Comparison of ENCODE assay signal across 23 mouse cellular contexts in genomic region chr7:116808475-116808874, GRCm38 (mm10).
A peak's percentile ranks its signal among the peaks of the same experiment; 100 is the strongest.
DNase-seq lines count a peak whose midpoint lies in the region; ATAC-seq and TF ChIP-seq lines count a peak whose summit lies in the region.
"Had no signal": no experiment of that assay in that cellular context is flagged by ENCODE, and none has a peak within 500 bp of the region (broad histone marks: within the 10 kb centered on the region; RNA-seq: fewer than 3 reads in every experiment).

No protein-coding gene starts in this region.

- no peak overlapping the region for H3K4me3 ChIP-seq in heart, embryonic 10.5 days
- no peak overlapping the region for H3K4me3 ChIP-seq in heart, embryonic 12.5 days
- H3K4me3 ChIP-seq in midbrain, embryonic 14.5 days (replicated peaks; ENCODE audit: low read depth, low read length): no peak overlapping the region
- H3K4me3 ChIP-seq in midbrain, embryonic 11.5 days (ENCODE audit: low read depth, low read length): no peak overlapping the region
- no peak overlapping the region for H3K4me3 ChIP-seq in forebrain, embryonic 13.5 days
- H3K4me3 ChIP-seq: embryonic facial prominence, embryonic 15.5 days; erythroblast, embryonic 14.5 days; hindbrain, embryonic 12.5 days had no signal

- 73% methylated on average over 3 of the region's 3 CpGs for WGBS in heart, embryonic 10.5 days
- 57% methylated on average over 3 of the region's 3 CpGs for WGBS in heart, embryonic 12.5 days
- WGBS in midbrain, embryonic 14.5 days: 48% methylated on average over 3 of the region's 3 CpGs
- 68% methylated on average over 3 of the region's 3 CpGs for WGBS in midbrain, embryonic 11.5 days
- WGBS in forebrain, embryonic 13.5 days: 19% methylated on average over 3 of the region's 3 CpGs

- no peak for ATAC-seq in heart, embryonic 12.5 days (ENCODE audit: insufficient number of reproducible peaks, low FRiP score)
- peak; percentile 46; the same call in 1 of the 2 replicates for ATAC-seq in midbrain, embryonic 14.5 days (ENCODE audit: low FRiP score, low TSS enrichment)
- ATAC-seq in midbrain, embryonic 11.5 days (ENCODE audit: low FRiP score): no peak
- ATAC-seq in forebrain, embryonic 13.5 days: peak; percentile 41; the same call in 1 of the 2 replicates
- ATAC-seq: intestine, embryonic 16.5 days had no signal

- no peak overlapping the region for H3K4me2 ChIP-seq in heart, embryonic 12.5 days
- H3K4me2 ChIP-seq in midbrain, embryonic 14.5 days (ENCODE audit: low read length): no peak overlapping the region
- no peak overlapping the region for H3K4me2 ChIP-seq in midbrain, embryonic 11.5 days
- no peak overlapping the region for H3K4me2 ChIP-seq in forebrain, embryonic 13.5 days
- H3K4me2 ChIP-seq: embryonic facial prominence, embryonic 15.5 days; heart, embryonic 11.5 days; hindbrain, embryonic 12.5 days had no signal

- TF ChIP-seq POLR2A in brain, embryonic 14.5 days (IDR thresholded peaks at IDR 0.05; ENCODE audit: borderline replicate concordance, extremely low read depth, insufficient read depth, insufficient read length, poor library complexity, severe bottlenecking): no peak

- peak; percentile 68 for DNase-seq in heart, embryonic 10.5 days (ENCODE audit: low spot score)
- peak; percentile 26 for DNase-seq in midbrain, embryonic 14.5 days
- no peak for DNase-seq in midbrain, embryonic 11.5 days (ENCODE audit: low spot score, missing footprints)
- DNase-seq in brain, embryonic 14.5 days (ENCODE audit: low read depth): peak; percentile 73
- DNase-seq in testis, postnatal 14 days (ENCODE audit: low spot score): no peak
- no peak for DNase-seq in layer of hippocampus, adult 9-11 months
- DNase-seq: adrenal gland, adult 8-10 months; adrenal gland, postnatal 36 days; cerebellum, adult 11 months; cerebellum, adult 8-10 months; cerebellum, postnatal 14 days; embryo, embryonic 11 days; gastrocnemius, postnatal 36 days; heart, adult 18-20 months; heart, postnatal 36 days had no signal

- TF ChIP-seq CTCF in brain, embryonic 14.5 days (IDR thresholded peaks at IDR 0.05; ENCODE audit: borderline replicate concordance, extremely low read depth, insufficient read depth, insufficient read length): no peak

- no peaks in the 10 kb centered on the region for H3K36me3 ChIP-seq in heart, embryonic 10.5 days
- no peaks in the 10 kb centered on the region for H3K36me3 ChIP-seq in heart, embryonic 12.5 days
- no peaks in the 10 kb centered on the region for H3K36me3 ChIP-seq in midbrain, embryonic 14.5 days (ENCODE audit: control insufficient read depth, insufficient read depth, low read length)
- H3K36me3 ChIP-seq in midbrain, embryonic 11.5 days (ENCODE audit: control insufficient read depth, insufficient read depth, low read length): no peaks in the 10 kb centered on the region
- H3K36me3 ChIP-seq in forebrain, embryonic 13.5 days (ENCODE audit: poor library complexity, severe bottlenecking): no peaks in the 10 kb centered on the region
- H3K36me3 ChIP-seq: embryonic facial prominence, embryonic 15.5 days; G1E; hindbrain, embryonic 12.5 days had no signal

- H3K4me1 ChIP-seq in heart, embryonic 10.5 days: no peaks in the 10 kb centered on the region
- H3K4me1 ChIP-seq in heart, embryonic 12.5 days (replicated peaks): no peaks in the 10 kb centered on the region
- H3K4me1 ChIP-seq in midbrain, embryonic 14.5 days (ENCODE audit: control insufficient read depth, insufficient read depth, low read length): no peaks in the 10 kb centered on the region
- no peaks in the 10 kb centered on the region for H3K4me1 ChIP-seq in midbrain, embryonic 11.5 days (ENCODE audit: control insufficient read depth, insufficient read depth, low read length)
- peaks cover 10% of the 10 kb centered on the region for H3K4me1 ChIP-seq in forebrain, embryonic 13.5 days
- H3K4me1 ChIP-seq: embryonic facial prominence, embryonic 15.5 days; hindbrain, embryonic 12.5 days had no signal

- no peaks in the 10 kb centered on the region for H3K9me3 ChIP-seq in heart, embryonic 10.5 days
- peaks cover 5% of the 10 kb centered on the region; the same call in 1 of the 2 replicates for H3K9me3 ChIP-seq in heart, embryonic 12.5 days (replicated peaks)
- H3K9me3 ChIP-seq in midbrain, embryonic 14.5 days (ENCODE audit: control insufficient read depth, low read length): no peaks in the 10 kb centered on the region
- no peaks in the 10 kb centered on the region for H3K9me3 ChIP-seq in midbrain, embryonic 11.5 days (ENCODE audit: control insufficient read depth, low read length)
- no peaks in the 10 kb centered on the region for H3K9me3 ChIP-seq in forebrain, embryonic 13.5 days (replicated peaks)
- H3K9me3 ChIP-seq: embryonic facial prominence, embryonic 15.5 days; hindbrain, embryonic 12.5 days had no signal

- H3K27me3 ChIP-seq in heart, embryonic 10.5 days (ENCODE audit: insufficient read depth, poor library complexity, severe bottlenecking): no peaks in the 10 kb centered on the region
- H3K27me3 ChIP-seq in heart, embryonic 12.5 days (replicated peaks): no peaks in the 10 kb centered on the region
- H3K27me3 ChIP-seq in midbrain, embryonic 14.5 days (ENCODE audit: control insufficient read depth, insufficient read depth, low read length): no peaks in the 10 kb centered on the region
- no peaks in the 10 kb centered on the region for H3K27me3 ChIP-seq in midbrain, embryonic 11.5 days (ENCODE audit: control insufficient read depth, insufficient read depth, low read length)
- no peaks in the 10 kb centered on the region for H3K27me3 ChIP-seq in forebrain, embryonic 13.5 days
- H3K27me3 ChIP-seq: embryonic facial prominence, embryonic 15.5 days; hindbrain, embryonic 12.5 days had no signal

- no peak overlapping the region for H3K27ac ChIP-seq in heart, embryonic 10.5 days
- no peak overlapping the region for H3K27ac ChIP-seq in heart, embryonic 12.5 days (ENCODE audit: poor library complexity, severe bottlenecking)
- no peak overlapping the region; the same call in 1 of the 2 replicates for H3K27ac ChIP-seq in midbrain, embryonic 14.5 days (replicated peaks; ENCODE audit: low read depth, low read length)
- no peak overlapping the region for H3K27ac ChIP-seq in midbrain, embryonic 11.5 days (ENCODE audit: low read depth, low read length)
- H3K27ac ChIP-seq in forebrain, embryonic 13.5 days: no peak overlapping the region
- H3K27ac ChIP-seq: embryonic facial prominence, embryonic 15.5 days; hindbrain, embryonic 12.5 days had no signal

- no peak overlapping the region for H3K9ac ChIP-seq in heart, embryonic 12.5 days
- no peak overlapping the region for H3K9ac ChIP-seq in midbrain, embryonic 14.5 days (replicated peaks; ENCODE audit: low read length)
- H3K9ac ChIP-seq in midbrain, embryonic 11.5 days (ENCODE audit: low read length): no peak overlapping the region
- no peak overlapping the region for H3K9ac ChIP-seq in forebrain, embryonic 13.5 days
- H3K9ac ChIP-seq: embryonic facial prominence, embryonic 15.5 days; hindbrain, embryonic 12.5 days had no signal

Comparison
In these comparisons a context has a peak if more than half of its experiments do, and no peak if none do; other contexts are left out.
1. DNase-seq: peak in heart, embryonic 10.5 days (single experiment), midbrain, embryonic 14.5 days (single experiment) and brain, embryonic 14.5 days (single experiment); none in midbrain, embryonic 11.5 days (single experiment), testis, postnatal 14 days (single experiment) and layer of hippocampus, adult 9-11 months (single experiment).
2. ATAC-seq: peak in midbrain, embryonic 14.5 days (single experiment) and forebrain, embryonic 13.5 days (single experiment); none in heart, embryonic 12.5 days (single experiment) and midbrain, embryonic 11.5 days (single experiment).